Mouse (Mus musculus) E14TG2a.4 (cell line): ENCODE measurements around the gene Pla2g6.

Source experiments
- H3K27me3 ChIP-seq: 2 replicates; pipeline ENCODE4 v1.6.1; 2014; ENCODE audit warnings: low read length, control low read depth; ENCODE audit not compliant: insufficient read depth
- H3K36me3 ChIP-seq: 2 replicates; pipeline ENCODE4 v1.6.1; 2014; ENCODE audit warnings: low read length, control low read depth; ENCODE audit not compliant: insufficient read depth
- H3K4me1 ChIP-seq: replicated peaks from 2 replicates; pipeline ENCODE4 v1.6.1; 2014; ENCODE audit warnings: low read depth, low read length, control low read depth
- H3K4me3 ChIP-seq: replicated peaks from 2 replicates; pipeline ENCODE4 v1.5.1; 2014; ENCODE audit warnings: mild to moderate bottlenecking, low read length
- H3K9me3 ChIP-seq: 2 replicates; pipeline ENCODE4 v1.6.1; 2014; ENCODE audit warnings: low read length, control low read depth
- CTCF ChIP-seq: conservative IDR thresholded peaks from 2 replicates; pipeline ENCODE4 v1.5.1; 2014; ENCODE audit warnings: low read length
- NANOG ChIP-seq: IDR thresholded peaks from 2 replicates; pipeline ENCODE4 v1.6.1; 2014; ENCODE audit warnings: borderline replicate concordance, low read length, mixed read lengths
- POU5F1 ChIP-seq: IDR thresholded peaks from 2 replicates; pipeline ENCODE4 v1.6.1; 2014; ENCODE audit warnings: low read length, borderline replicate concordance

The Pla2g6 gene

GRCm38 (mm10) chr15:79238036-79238435 lies 90.2 kb downstream of the Pla2g6 start:
- H3K4me3 ChIP-seq: no peak overlapping the region
- H3K4me1 ChIP-seq: peaks cover 16% of the 10 kb centered on the region
- H3K36me3 ChIP-seq: peaks cover 97% of the 10 kb centered on the region
- TF ChIP-seq POU5F1 (no peak), CTCF (no peak), NANOG (no peak)
- no peaks in the 10 kb centered on the region for H3K9me3 ChIP-seq
- no peaks in the 10 kb centered on the region for H3K27me3 ChIP-seq
